Mouse (Mus musculus): Measurements from ENCODE around the gene Dhdh. TPM values are rescaled to one million over a fixed set of nuclear protein-coding genes. Genes with fewer than 3 reads are reported as not detected.
"Not testable (repeated sequence)": the region's sequence is repeated elsewhere in the genome, so short reads cannot be mapped to it uniquely, and the experiment has no call there.

Gene Dhdh
- polyA plus RNA-seq, 1 experiment from 2014 or later, result 4.5 TPM

DNA sequence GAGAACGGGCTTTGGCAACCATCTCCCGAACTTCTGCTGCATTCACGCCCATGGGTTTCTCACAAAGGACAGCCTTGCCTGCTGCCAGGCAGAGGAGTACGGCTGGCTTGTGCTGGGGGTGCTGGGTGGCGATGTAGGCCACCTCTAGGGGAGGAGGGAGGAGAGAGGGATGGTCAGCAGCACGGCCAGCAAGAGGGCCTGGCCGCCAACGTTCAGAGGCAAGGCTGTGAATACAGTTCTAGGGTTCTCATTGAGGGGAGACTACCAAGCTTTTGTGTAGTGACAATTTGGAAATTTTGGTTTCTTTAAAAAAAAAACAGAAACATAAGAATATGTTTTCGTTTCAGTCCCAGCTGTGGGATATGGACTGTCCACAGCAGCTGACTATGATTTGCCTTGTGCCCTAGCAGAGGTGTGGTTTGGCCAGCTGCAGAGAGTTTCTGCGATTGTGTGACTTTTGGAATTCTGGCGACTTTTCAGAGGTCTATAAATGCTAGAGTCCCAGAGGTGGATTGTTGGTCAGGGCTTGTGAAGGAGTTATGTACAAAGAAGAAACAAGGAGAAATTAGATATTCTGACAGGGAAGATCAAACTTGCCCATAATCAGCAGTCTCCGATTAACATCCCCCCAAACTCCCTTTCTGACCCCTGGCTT, 1.7 kb downstream of the Dhdh start, which contains the start of gene Gm45808:
Gm45808 (minus strand) TSS at position 51 of the 655 bp plus-strand sequence.
- Histone ChIP-seq H3K27ac (peak within 1 kb of the TSS; percentile 22; the same call in 1 of the 2 replicates), H3K4me3 (no peak within 1 kb of the TSS)
- WGBS, result 78% methylated on average over 12 of the region's 12 CpGs

DNA sequence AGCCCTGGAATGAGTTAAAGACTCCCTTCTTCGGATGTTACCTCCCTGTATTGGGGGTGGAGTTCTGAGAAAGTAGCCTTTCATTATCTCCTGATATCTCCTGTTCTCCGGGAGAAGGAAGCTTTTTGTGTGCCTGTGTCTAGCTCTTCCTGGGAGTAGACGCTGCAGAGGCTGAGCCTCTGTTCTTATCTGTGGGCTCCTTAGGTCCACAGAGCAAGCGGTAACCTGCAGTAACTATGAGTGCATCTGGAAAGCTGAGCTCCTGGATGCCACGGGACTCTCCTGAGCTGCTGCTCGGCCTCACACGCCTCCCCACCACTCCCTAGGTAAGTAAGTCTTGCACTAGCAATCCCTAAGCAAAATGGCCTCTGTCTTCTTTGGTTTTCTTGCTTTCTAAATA, 2.4 kb downstream of the Dhdh start:
- no peak for ATAC-seq (ENCODE audit: insufficient number of reproducible peaks, insufficient read depth, low FRiP score, low TSS enrichment, low read depth)
- no peaks in the 10 kb centered on the region for H3K27me3 ChIP-seq
- H3K4me1 ChIP-seq, result peaks cover 24% of the 10 kb centered on the region
- no peak overlapping the region for H3K4me3 ChIP-seq
- no peaks in the 10 kb centered on the region for H3K36me3 ChIP-seq
- H3K9ac ChIP-seq, result no peak overlapping the region
- H3K27ac ChIP-seq, result no peak overlapping the region
- no peak overlapping the region for H3K4me2 ChIP-seq
- WGBS, result 68% methylated on average over 7 of the region's 7 CpGs
- no peaks in the 10 kb centered on the region for H3K9me3 ChIP-seq

More for the DNA sequence above, 1.7 kb downstream of the Dhdh start, which contains the start of gene Gm45808:
- no peaks in the 10 kb centered on the region for H3K9me3 ChIP-seq
- H3K4me1 ChIP-seq, result peaks cover 27% of the 10 kb centered on the region
- ATAC-seq (ENCODE audit: insufficient number of reproducible peaks, insufficient read depth, low FRiP score, low TSS enrichment, low read depth), result no peak
- peaks cover 2% of the 10 kb centered on the region; the same call in 1 of the 2 replicates for H3K36me3 ChIP-seq
- H3K27me3 ChIP-seq, result no peaks in the 10 kb centered on the region
- H3K4me2 ChIP-seq, result no peak within 1 kb of the TSS
- H3K9ac ChIP-seq, result no peak within 1 kb of the TSS

DNA sequence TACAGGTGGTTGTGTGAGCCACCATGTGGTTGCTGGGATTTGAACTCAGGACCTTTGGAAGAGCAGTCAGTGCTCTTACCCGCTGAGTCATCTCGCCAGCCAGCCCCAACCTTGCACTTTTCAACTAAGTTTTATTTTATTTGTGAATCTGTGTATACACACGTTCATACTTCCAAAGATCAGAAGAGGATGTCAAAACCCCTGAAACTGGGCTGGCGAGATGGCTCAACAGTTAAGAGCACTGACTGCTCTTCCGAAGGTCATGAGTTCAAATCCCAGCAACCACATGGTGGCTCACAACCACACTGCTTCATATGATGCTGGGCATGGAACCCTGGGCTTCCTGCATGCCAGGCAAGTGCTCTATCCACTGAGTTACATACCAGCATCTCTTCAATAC, 3.6 kb downstream of the Dhdh start:
- H3K4me1 ChIP-seq, result peaks cover 14% of the 10 kb centered on the region; the same call in 1 of the 2 replicates
- not testable (repeated sequence) for H3K4me2 ChIP-seq; H3K9ac ChIP-seq; H3K36me3 ChIP-seq; H3K4me3 ChIP-seq; H3K27me3 ChIP-seq; H3K27ac ChIP-seq; ATAC-seq (ENCODE audit: insufficient number of reproducible peaks, insufficient read depth, low FRiP score, low TSS enrichment, low read depth); H3K9me3 ChIP-seq
- WGBS, result 89% methylated on average over 5 of the region's 5 CpGs

DNA sequence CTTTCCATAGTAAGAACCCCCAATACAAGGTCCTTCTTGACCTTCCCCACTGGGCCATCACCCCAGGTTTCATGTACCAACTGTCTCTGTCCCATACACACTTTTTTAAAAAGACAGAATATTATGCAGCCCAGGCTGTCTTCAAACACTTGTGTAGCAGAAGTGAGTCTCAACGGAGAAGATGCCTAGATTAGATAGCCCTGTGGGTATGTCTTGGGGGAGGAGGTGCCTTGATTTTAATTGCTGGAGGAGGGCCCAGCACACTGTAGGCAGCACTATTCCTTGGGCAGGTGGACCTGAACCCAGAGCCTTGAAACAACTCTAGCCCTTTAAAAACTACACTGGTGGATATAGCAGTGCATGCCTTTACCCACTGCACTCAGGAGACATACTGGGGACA, 6.4 kb downstream of the Dhdh start:
- no peaks in the 10 kb centered on the region for H3K36me3 ChIP-seq
- 81% methylated on average over 1 of the region's 1 CpGs for WGBS
- no peak overlapping the region for H3K9ac ChIP-seq
- no peaks in the 10 kb centered on the region for H3K4me1 ChIP-seq
- H3K27ac ChIP-seq, result no peak overlapping the region
- H3K4me3 ChIP-seq, result no peak overlapping the region
- H3K9me3 ChIP-seq, result no peaks in the 10 kb centered on the region
- no peak for ATAC-seq (ENCODE audit: insufficient number of reproducible peaks, insufficient read depth, low FRiP score, low TSS enrichment, low read depth)
- no peaks in the 10 kb centered on the region for H3K27me3 ChIP-seq
- no peak overlapping the region for H3K4me2 ChIP-seq

DNA sequence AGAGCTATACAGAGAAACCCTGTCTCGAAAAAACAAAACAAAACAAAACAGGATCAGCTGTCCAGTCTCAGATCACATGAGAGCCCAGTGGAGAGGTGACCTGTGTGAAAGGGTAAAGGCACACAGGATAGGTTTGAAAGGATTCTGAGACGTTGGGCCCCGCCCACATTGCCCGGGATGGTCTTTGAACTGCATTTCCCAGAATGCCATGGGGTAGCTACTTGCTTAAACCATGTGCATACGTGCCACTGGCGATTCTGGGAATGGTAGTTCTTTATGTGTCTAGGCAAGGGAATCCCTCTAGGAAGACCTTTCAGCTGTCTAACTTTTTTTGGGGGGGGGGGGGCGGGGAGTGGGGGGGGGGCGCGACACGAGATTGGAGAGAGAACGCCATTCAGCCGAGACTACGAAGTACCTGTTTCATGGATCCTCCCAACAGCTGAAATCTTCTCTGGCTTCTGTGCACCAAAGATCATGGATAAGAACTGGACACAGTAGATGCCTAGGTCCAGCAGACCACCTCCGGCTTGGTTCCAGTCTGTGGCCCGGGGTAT, 7.2 kb downstream of the Dhdh start, which contains the start of gene Tulp2:
Tulp2 (plus strand) TSS at position 504 of the 554 bp plus-strand sequence.
- no peak for ATAC-seq (ENCODE audit: insufficient number of reproducible peaks, insufficient read depth, low FRiP score, low TSS enrichment, low read depth)
- H3K9me3 ChIP-seq, result no peaks in the 10 kb centered on the region
- H3K4me2 ChIP-seq, result no peak within 1 kb of the TSS
- H3K4me3 ChIP-seq, result no peak within 1 kb of the TSS
- H3K27ac ChIP-seq, result no peak within 1 kb of the TSS
- 55% methylated on average over 15 of the region's 15 CpGs for WGBS
- H3K4me1 ChIP-seq, result no peaks in the 10 kb centered on the region
- H3K9ac ChIP-seq, result no peak within 1 kb of the TSS
- no peaks in the 10 kb centered on the region for H3K27me3 ChIP-seq
- H3K36me3 ChIP-seq, result no peaks in the 10 kb centered on the region

DNA sequence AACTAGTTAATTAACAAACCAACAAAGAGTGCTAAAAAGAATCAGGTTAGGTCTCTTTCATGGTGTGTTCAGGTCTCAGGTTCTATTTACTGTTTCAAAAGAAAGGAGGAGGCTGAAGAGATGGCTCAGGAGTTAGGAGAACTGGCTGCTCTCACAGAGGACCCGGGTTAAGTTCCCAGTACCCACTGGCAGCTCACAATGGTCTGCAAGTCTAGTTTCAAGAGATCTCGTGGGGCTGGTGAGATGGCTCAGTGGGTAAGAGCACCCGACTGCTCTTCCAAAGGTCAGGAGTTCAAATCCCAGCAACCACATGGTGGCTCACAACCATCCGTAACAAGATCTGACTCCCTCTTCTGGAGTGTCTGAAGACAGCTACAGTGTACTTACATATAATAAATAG, 8.3 kb downstream of the Dhdh start:
- H3K27ac ChIP-seq; H3K4me2 ChIP-seq; ATAC-seq (ENCODE audit: insufficient number of reproducible peaks, insufficient read depth, low FRiP score, low TSS enrichment, low read depth); H3K36me3 ChIP-seq; H3K4me3 ChIP-seq; H3K9me3 ChIP-seq; H3K9ac ChIP-seq; H3K27me3 ChIP-seq; H3K4me1 ChIP-seq: not testable (repeated sequence)
- 80% methylated on average over 4 of the region's 4 CpGs for WGBS

DNA sequence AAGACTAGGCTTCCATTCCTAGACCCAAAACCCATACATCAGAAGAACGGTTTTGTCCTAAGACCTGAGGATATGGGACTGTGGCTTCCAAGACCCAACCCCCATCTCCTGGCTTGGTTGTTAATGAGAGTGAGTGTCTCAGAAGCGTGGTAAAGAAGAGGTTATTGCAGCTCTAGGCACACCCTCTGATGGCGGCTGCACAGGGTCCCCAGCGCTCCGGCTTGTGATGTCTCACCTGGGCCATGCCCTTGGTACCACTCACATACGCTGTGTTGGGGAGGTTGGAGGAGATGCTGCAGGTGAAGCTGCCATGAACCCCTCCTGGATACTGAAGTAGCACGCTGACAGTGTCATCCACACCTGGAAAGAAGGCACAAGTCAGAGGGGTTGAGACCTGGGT, 9.8 kb downstream of the Dhdh start:
- no peak overlapping the region for H3K27ac ChIP-seq
- no peak for ATAC-seq (ENCODE audit: insufficient number of reproducible peaks, insufficient read depth, low FRiP score, low TSS enrichment, low read depth)
- no peak overlapping the region for H3K4me2 ChIP-seq
- H3K9ac ChIP-seq, result no peak overlapping the region
- H3K4me1 ChIP-seq, result 0 out of 2 replicates have a peak, but pooled peaks cover 3% of the 10 kb centered on the region
- no peaks in the 10 kb centered on the region for H3K36me3 ChIP-seq
- no peaks in the 10 kb centered on the region for H3K27me3 ChIP-seq
- H3K4me3 ChIP-seq, result no peak overlapping the region
- WGBS, result 95% methylated on average over 7 of the region's 7 CpGs
- no peaks in the 10 kb centered on the region for H3K9me3 ChIP-seq

GRCm38 (mm10) chr7:45477003-45477402, 11.6 kb downstream of the Dhdh start:
- H3K9ac ChIP-seq, result no peak overlapping the region
- no peaks in the 10 kb centered on the region for H3K9me3 ChIP-seq
- no peak for ATAC-seq (ENCODE audit: insufficient number of reproducible peaks, insufficient read depth, low FRiP score, low TSS enrichment, low read depth)
- no peak overlapping the region for H3K4me3 ChIP-seq
- H3K4me1 ChIP-seq, result 0 out of 2 replicates have a peak, but pooled peaks cover 3% of the 10 kb centered on the region
- 9% methylated on average over 3 of the region's 3 CpGs for WGBS
- no peaks in the 10 kb centered on the region for H3K36me3 ChIP-seq
- 0 out of 2 replicates have a peak overlapping the region, but pooled peaks have one; percentile 22 for H3K27ac ChIP-seq
- no peak overlapping the region for H3K4me2 ChIP-seq
- H3K27me3 ChIP-seq, result no peaks in the 10 kb centered on the region

DNA sequence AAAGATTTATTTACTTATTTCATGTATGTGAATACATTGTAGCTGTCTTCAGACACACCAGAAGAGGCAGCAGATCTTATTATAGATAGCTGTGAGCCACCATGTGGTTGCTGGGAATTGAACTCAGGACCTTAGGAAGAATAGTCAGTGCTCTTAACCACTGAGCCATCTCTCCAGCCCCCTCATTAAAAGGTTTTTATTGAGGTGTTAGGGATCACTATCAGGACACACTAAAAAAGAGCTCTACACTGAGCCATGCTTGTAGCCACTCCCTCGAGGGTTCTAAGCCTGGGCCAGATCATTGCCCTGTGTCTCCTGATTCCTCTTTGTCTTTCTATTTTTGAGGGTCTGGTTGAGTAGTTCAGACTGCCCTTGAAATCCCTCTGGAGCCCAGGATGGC, 12.2 kb downstream of the Dhdh start:
- Histone ChIP-seq H3K4me2 (no peak overlapping the region), H3K36me3 (no peaks in the 10 kb centered on the region), H3K4me1 (0 out of 2 replicates have a peak, but pooled peaks cover 3% of the 10 kb centered on the region), H3K9me3 (no peaks in the 10 kb centered on the region), H3K4me3 (no peak overlapping the region), H3K9ac (no peak overlapping the region), H3K27me3 (no peaks in the 10 kb centered on the region), H3K27ac (no peak overlapping the region)
- 37% methylated on average over 1 of the region's 1 CpGs for WGBS
- no peak for ATAC-seq (ENCODE audit: insufficient number of reproducible peaks, insufficient read depth, low FRiP score, low TSS enrichment, low read depth)

- ATAC-seq (ENCODE audit: insufficient number of reproducible peaks, insufficient read depth, low FRiP score, low TSS enrichment, low read depth), result no peak
- H3K4me2 ChIP-seq, result peak overlapping the region; percentile 53
- no peak overlapping the region for H3K27ac ChIP-seq
- H3K9ac ChIP-seq, result peak overlapping the region; percentile 60
- H3K36me3 ChIP-seq, result no peaks in the 10 kb centered on the region
- H3K4me1 ChIP-seq, result 0 out of 2 replicates have a peak, but pooled peaks cover 3% of the 10 kb centered on the region
- no peaks in the 10 kb centered on the region for H3K27me3 ChIP-seq
- no peaks in the 10 kb centered on the region for H3K9me3 ChIP-seq
- 64% methylated on average over 16 of the region's 16 CpGs for WGBS
- H3K4me3 ChIP-seq, result peak overlapping the region; percentile 30
Observed at GRCm38 (mm10) chr7:45475291-45475969, 13.2 kb downstream of the Dhdh start.

GRCm38 (mm10) chr7:45470869-45471268, 17.7 kb downstream of the Dhdh start:
- Histone ChIP-seq H3K4me3 (no peak overlapping the region), H3K27ac (no peak overlapping the region), H3K4me2 (no peak overlapping the region), H3K36me3 (no peaks in the 10 kb centered on the region), H3K4me1 (peaks cover 8% of the 10 kb centered on the region), H3K27me3 (no peaks in the 10 kb centered on the region), H3K9me3 (no peaks in the 10 kb centered on the region), H3K9ac (no peak overlapping the region)
- WGBS, result 5% methylated on average over 3 of the region's 3 CpGs
- ATAC-seq (ENCODE audit: insufficient number of reproducible peaks, insufficient read depth, low FRiP score, low TSS enrichment, low read depth), result no peak

All from embryonic facial prominence, embryonic 13.5 days (tissue).